36 mouse cellular contexts compared by ENCODE assay signal in genomic region chr6:53992386-53992785, GRCm38 (mm10). TPM values are rescaled to one million over a fixed set of nuclear protein-coding genes. Genes with fewer than 3 reads are reported as not detected.
DNase-seq lines count a peak whose midpoint lies in the region; ATAC-seq lines count a peak whose summit lies in the region.
"Had no signal": no experiment of that assay in that cellular context is flagged by ENCODE, and none has a peak within 500 bp of the region (broad histone marks: within the 10 kb centered on the region; RNA-seq: fewer than 3 reads in every experiment).

No protein-coding gene starts in this region.

- no peaks in the 10 kb centered on the region for H3K27me3 ChIP-seq in midbrain, embryonic 11.5 days (ENCODE audit: control insufficient read depth, insufficient read depth, low read length)
- H3K27me3 ChIP-seq in midbrain, embryonic 14.5 days (ENCODE audit: control insufficient read depth, insufficient read depth, low read length) = no peaks in the 10 kb centered on the region
- H3K27me3 ChIP-seq: CH12.LX; forebrain, embryonic 15.5 days; heart, embryonic 13.5 days; hindbrain, embryonic 13.5 days; lung, embryonic 15.5 days; midbrain, embryonic 15.5 days had no signal

- no peaks in the 10 kb centered on the region for H3K36me3 ChIP-seq in midbrain, embryonic 11.5 days (ENCODE audit: control insufficient read depth, insufficient read depth, low read length)
- no peaks in the 10 kb centered on the region for H3K36me3 ChIP-seq in midbrain, embryonic 14.5 days (ENCODE audit: control insufficient read depth, insufficient read depth, low read length)
- H3K36me3 ChIP-seq: embryonic facial prominence, embryonic 13.5 days; forebrain, embryonic 10.5 days; forebrain, embryonic 15.5 days; heart, embryonic 13.5 days; hindbrain, embryonic 13.5 days; lung, embryonic 15.5 days; midbrain, embryonic 15.5 days had no signal

- H3K4me3 ChIP-seq in midbrain, embryonic 11.5 days (ENCODE audit: low read depth, low read length) = no peak overlapping the region
- no peak overlapping the region for H3K4me3 ChIP-seq in midbrain, embryonic 14.5 days (replicated peaks; ENCODE audit: low read depth, low read length)
- H3K4me3 ChIP-seq: embryonic facial prominence, embryonic 13.5 days; forebrain, embryonic 10.5 days; forebrain, embryonic 15.5 days; heart, embryonic 13.5 days; hindbrain, embryonic 13.5 days; lung, embryonic 15.5 days; megakaryocyte, embryonic 14.5 days; midbrain, embryonic 15.5 days had no signal

- H3K4me2 ChIP-seq in midbrain, embryonic 11.5 days = no peak overlapping the region
- H3K4me2 ChIP-seq in midbrain, embryonic 14.5 days (ENCODE audit: low read length) = no peak overlapping the region
- H3K4me2 ChIP-seq: embryonic facial prominence, embryonic 13.5 days; forebrain, embryonic 15.5 days; heart, embryonic 13.5 days; hindbrain, embryonic 13.5 days; lung, embryonic 15.5 days; midbrain, embryonic 15.5 days had no signal

- DNase-seq in cerebellum, adult 18-20 months = peak; percentile 15 to 20
- no peak for DNase-seq in cerebellum, adult 11 months
- peak; percentile 64 for DNase-seq in heart, adult 11 months
- no peak for DNase-seq in heart, postnatal 14 days
- DNase-seq in midbrain, embryonic 11.5 days (ENCODE audit: low spot score, missing footprints) = peak; percentile 79
- no peak for DNase-seq in midbrain, embryonic 14.5 days
- no peak for DNase-seq in frontal cortex, adult 2 months (ENCODE audit: extremely low spot score in 1 of 2, low spot score in 1 of 2)
- DNase-seq: adrenal gland, postnatal 10 days; embryo, embryonic 11 days; heart, postnatal 10 days; kidney, adult 11 months; kidney, postnatal 14 days; liver; lung, postnatal 4 days; right cerebral cortex, postnatal 25 days; thymus, postnatal 14 days had no signal

- ATAC-seq in midbrain, embryonic 11.5 days (ENCODE audit: low FRiP score) = no peak
- no peak for ATAC-seq in midbrain, embryonic 14.5 days (ENCODE audit: low FRiP score, low TSS enrichment)
- ATAC-seq: forebrain, embryonic 15.5 days; midbrain, embryonic 15.5 days had no signal

- 0 out of 2 replicates have a peak, but pooled peaks cover 2% of the 10 kb centered on the region for H3K4me1 ChIP-seq in midbrain, embryonic 11.5 days (ENCODE audit: control insufficient read depth, insufficient read depth, low read length)
- H3K4me1 ChIP-seq in midbrain, embryonic 14.5 days (ENCODE audit: control insufficient read depth, insufficient read depth, low read length) = peaks cover 8% of the 10 kb centered on the region; the same call in 1 of the 2 replicates
- H3K4me1 ChIP-seq: megakaryocyte, embryonic 14.5 days; midbrain, embryonic 15.5 days had no signal

- intact Hi-C loops in heart, postnatal 14 days (cut with DNase I) = no loop called here

- no peaks in the 10 kb centered on the region for H3K9me3 ChIP-seq in midbrain, embryonic 11.5 days (ENCODE audit: control insufficient read depth, low read length)
- 0 out of 2 replicates have a peak, but pooled peaks cover 7% of the 10 kb centered on the region for H3K9me3 ChIP-seq in midbrain, embryonic 14.5 days (ENCODE audit: control insufficient read depth, low read length)
- H3K9me3 ChIP-seq: forebrain, embryonic 15.5 days; lung, embryonic 15.5 days; midbrain, embryonic 15.5 days had no signal

- H3K27ac ChIP-seq in midbrain, embryonic 11.5 days (ENCODE audit: low read depth, low read length) = no peak overlapping the region
- H3K27ac ChIP-seq in midbrain, embryonic 14.5 days (replicated peaks; ENCODE audit: low read depth, low read length) = no peak overlapping the region
- H3K27ac ChIP-seq: embryonic facial prominence, embryonic 13.5 days; forebrain, embryonic 15.5 days; heart, embryonic 13.5 days; hindbrain, embryonic 13.5 days; liver, embryonic 14.5 days; lung, embryonic 15.5 days; midbrain, embryonic 15.5 days had no signal

- 89% methylated on average over 3 of the region's 3 CpGs for WGBS in midbrain, embryonic 11.5 days
- WGBS in midbrain, embryonic 14.5 days = 78% methylated on average over 3 of the region's 3 CpGs

- no peak overlapping the region for H3K9ac ChIP-seq in midbrain, embryonic 11.5 days (ENCODE audit: low read length)
- no peak overlapping the region for H3K9ac ChIP-seq in midbrain, embryonic 14.5 days (replicated peaks; ENCODE audit: low read length)
- H3K9ac ChIP-seq: embryonic facial prominence, embryonic 13.5 days; forebrain, embryonic 15.5 days; heart, embryonic 13.5 days; hindbrain, embryonic 13.5 days; liver, embryonic 14.5 days; lung, embryonic 15.5 days; midbrain, embryonic 15.5 days had no signal

RNA-seq across cellular contexts. Expression of gene Cpvl, which starts 13.9 kb away (rescaled TPM):
- not detected for total RNA-seq in heart, postnatal 14 days (2021)
- 0.11 TPM in 1 of 2 replicates, not detected in the other for polyA plus RNA-seq in midbrain, embryonic 11.5 days (2014; fragmentation: Nextera tagmentation; extraction: Ambion mirVana)
- polyA plus RNA-seq in midbrain, embryonic 14.5 days (2014; fragmentation: Nextera tagmentation; extraction: Ambion mirVana) = 0.18 TPM in 1 of 2 replicates, not detected in the other
- not detected in 2 replicates for polyA plus RNA-seq in frontal cortex, adult 2 months (2012; rRNA removed)
- total RNA-seq: adrenal gland, postnatal 10 days; CH12.LX; gastrocnemius, adult 8-10 months; heart, adult 8-10 months; heart, postnatal 10 days; layer of hippocampus, adult 18-20 months; layer of hippocampus, postnatal 10 days; left cerebral cortex, adult 18-20 months; left cerebral cortex, postnatal 14 days; neutrophil, adult 5-6 weeks had no signal
- polyA plus RNA-seq: C2C12; forebrain, embryonic 10.5 days; forebrain, embryonic 15.5 days; heart, embryonic 13.5 days; hindbrain, embryonic 13.5 days; liver, embryonic 14.5 days; midbrain, embryonic 15.5 days; neural tube, embryonic 11.5 days; urinary bladder, adult 2 months had no signal

RNA-seq across cellular contexts. Expression of gene Chn2, which starts 47.0 kb away (rescaled TPM):
- 1 to 10 TPM; 3.7 to 4.3 TPM for total RNA-seq in heart, postnatal 14 days (2021)
- polyA plus RNA-seq in midbrain, embryonic 11.5 days (2014; fragmentation: Nextera tagmentation; extraction: Ambion mirVana) = 23.2 and 26.0 TPM in 2 replicates
- 32.4 and 40.6 TPM in 2 replicates for polyA plus RNA-seq in midbrain, embryonic 14.5 days (2014; fragmentation: Nextera tagmentation; extraction: Ambion mirVana)
- 47.0 and 52.9 TPM in 2 replicates for polyA plus RNA-seq in frontal cortex, adult 2 months (2012; rRNA removed)
- total RNA-seq: CH12.LX had no signal

Comparison
In these comparisons a context has a peak if more than half of its experiments do, and no peak if none do; other contexts are left out.
1. DNase-seq: peak in cerebellum, adult 18-20 months (2 of 2), heart, adult 11 months (single experiment) and midbrain, embryonic 11.5 days (single experiment); none in cerebellum, adult 11 months (single experiment), heart, postnatal 14 days (0 of 2), midbrain, embryonic 14.5 days (single experiment) and frontal cortex, adult 2 months (0 of 2).